Mouse (Mus musculus) hindbrain, embryonic 16.5 days (tissue): ENCODE measurements around the gene Aebp2. TPM values are rescaled to one million over a fixed set of nuclear protein-coding genes. Genes with fewer than 3 reads are reported as not detected.

Source experiments
- ATAC-seq: fragments of 200-750 bp; cut with Nextera tagmentation; 2 replicates; pipeline ENCODE4 v1.8.0; 2017; ENCODE audit warnings: moderate TSS enrichment, moderate library complexity
- H3K27ac ChIP-seq: fragments of 300-500 bp; sonication (generic); 2 replicates; pipeline ENCODE4 v1.5.1; 2014; ENCODE audit warnings: low read depth, mild to moderate bottlenecking, control low read depth, low read length, moderate library complexity
- H3K27me3 ChIP-seq: fragments of 300-500 bp; sonication (generic); replicated peaks from 2 replicates; pipeline ENCODE4 v1.6.1; 2014; ENCODE audit warnings: low read length; ENCODE audit not compliant: control insufficient read depth, insufficient read depth
- H3K36me3 ChIP-seq: fragments of 300-500 bp; sonication (generic); 2 replicates; pipeline ENCODE4 v1.6.1; 2014; ENCODE audit warnings: mild to moderate bottlenecking, low read length, moderate library complexity, mixed read lengths; ENCODE audit not compliant: control insufficient read depth, insufficient read depth
- H3K4me1 ChIP-seq: fragments of 300-500 bp; sonication (generic); 2 replicates; pipeline ENCODE4 v1.6.1; 2014; ENCODE audit warnings: low read depth, low read length; ENCODE audit not compliant: control insufficient read depth, insufficient read depth
- H3K4me2 ChIP-seq: fragments of 300-500 bp; sonication (generic); 2 replicates; pipeline ENCODE4 v1.6.1; 2014; ENCODE audit warnings: mild to moderate bottlenecking, low read length, control low read depth, moderate library complexity
- H3K4me3 ChIP-seq: fragments of 300-500 bp; sonication (generic); 2 replicates; pipeline ENCODE4 v1.5.1; 2014; ENCODE audit warnings: mild to moderate bottlenecking, low read length, control low read depth, moderate library complexity
- H3K9ac ChIP-seq: fragments of 300-500 bp; sonication (generic); 2 replicates; pipeline ENCODE4 v1.6.1; 2014; ENCODE audit warnings: low read depth, mild to moderate bottlenecking, control low read depth, low read length, moderate library complexity
- H3K9me3 ChIP-seq: fragments of 300-500 bp; sonication (generic); 2 replicates; pipeline ENCODE4 v1.6.1; 2014; ENCODE audit warnings: mild to moderate bottlenecking, low read length, moderate library complexity; ENCODE audit not compliant: control insufficient read depth
- WGBS: fragments of 180-500 bp; shearing (Covaris S2); extraction: QIAGEN DNeasy Blood & Tissue Kit; methylation state at CpG from one replicate; pipeline ENCODE4 v1.1.7; 2014; 5-methylcytosine and 5-hydroxymethylcytosine counted together
- polyA plus RNA-seq: library from polyadenylated mRNA; unstranded; fragments of >200 nt; fragmentation: Nextera tagmentation; extraction: Ambion mirVana; gene quantifications from 2 replicates; pipeline ENCODE4 v1.2.1, GENCODE M21; 2015

Aebp2 gene
- polyA plus RNA-seq, 1 experiment from 2014 or later = 7.7 TPM

DNA sequence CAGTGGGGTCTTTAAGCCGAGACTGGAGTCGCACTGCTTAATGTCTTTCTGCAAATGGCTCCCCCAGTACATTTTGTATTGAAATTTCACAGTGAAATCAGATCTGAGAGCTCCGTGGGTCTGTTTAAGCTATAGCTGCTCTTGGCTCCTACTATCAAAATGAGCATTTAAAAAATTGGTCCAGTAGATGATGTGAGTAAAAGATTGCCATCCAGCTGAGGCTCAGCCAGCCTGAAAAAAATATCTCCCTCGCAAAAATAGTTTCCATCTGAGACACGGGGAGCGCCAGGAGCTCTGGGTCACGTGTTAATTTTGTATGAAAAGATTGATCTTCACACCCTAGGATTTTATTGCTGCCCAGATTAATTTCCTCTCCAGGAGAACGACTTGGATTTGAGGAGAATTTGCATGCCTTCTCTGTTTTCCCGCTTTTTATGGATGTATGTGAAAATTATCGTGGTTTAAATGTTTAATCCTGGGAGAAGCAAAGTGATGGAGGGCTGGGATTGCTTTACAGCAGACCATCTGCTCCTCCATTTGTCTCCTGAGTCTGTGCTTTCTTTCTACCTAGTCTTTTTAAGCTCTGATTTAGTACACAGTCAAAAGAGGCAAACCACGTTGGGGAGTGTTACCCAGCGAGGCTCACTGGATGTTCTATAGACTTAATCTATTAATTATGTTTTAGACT, 73.9 kb downstream of the Aebp2 start:
- Histone ChIP-seq H3K27ac (no peak overlapping the region; the same call in 1 of the 2 replicates), H3K4me3 (no peak overlapping the region), H3K36me3 (no peaks in the 10 kb centered on the region), H3K4me1 (no peaks in the 10 kb centered on the region; the same call in none of the 2 replicates), H3K9me3 (no peaks in the 10 kb centered on the region), H3K4me2 (0 out of 2 replicates have a peak overlapping the region, but pooled peaks have one; percentile 25), H3K27me3 (no peaks in the 10 kb centered on the region), H3K9ac (no peak overlapping the region)
- peak; percentile 35; the same call in 1 of the 2 replicates for ATAC-seq
- WGBS = 48% methylated on average over 12 of the region's 12 CpGs

DNA sequence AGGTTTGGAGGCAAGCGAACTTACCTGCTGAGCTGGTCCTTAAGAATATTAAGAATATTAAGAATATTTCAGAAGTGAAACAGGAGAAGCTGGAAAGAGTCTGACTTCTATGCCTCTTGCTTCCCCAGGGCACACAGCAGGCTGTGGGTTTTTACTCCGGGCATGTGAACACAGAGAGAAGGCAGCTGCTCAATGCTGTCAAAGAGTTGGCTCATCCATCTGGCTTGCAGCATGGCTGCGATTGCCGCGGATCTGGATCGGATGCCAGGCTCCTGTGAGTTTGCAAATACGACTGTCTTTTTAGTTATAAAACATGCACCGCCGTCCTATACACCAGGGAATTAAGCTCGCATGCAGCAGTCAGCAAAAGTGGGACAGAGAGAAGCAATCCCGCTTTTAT, 75.5 kb downstream of the Aebp2 start:
- H3K27me3 ChIP-seq = no peaks in the 10 kb centered on the region
- no peak overlapping the region for H3K4me3 ChIP-seq
- no peak overlapping the region for H3K27ac ChIP-seq
- peak; percentile 55; the same call in 1 of the 2 replicates for ATAC-seq
- no peaks in the 10 kb centered on the region for H3K9me3 ChIP-seq
- no peak overlapping the region for H3K9ac ChIP-seq
- H3K36me3 ChIP-seq = no peaks in the 10 kb centered on the region
- no peaks in the 10 kb centered on the region; the same call in none of the 2 replicates for H3K4me1 ChIP-seq
- 59% methylated on average over 11 of the region's 11 CpGs for WGBS
- no peak overlapping the region for H3K4me2 ChIP-seq

DNA sequence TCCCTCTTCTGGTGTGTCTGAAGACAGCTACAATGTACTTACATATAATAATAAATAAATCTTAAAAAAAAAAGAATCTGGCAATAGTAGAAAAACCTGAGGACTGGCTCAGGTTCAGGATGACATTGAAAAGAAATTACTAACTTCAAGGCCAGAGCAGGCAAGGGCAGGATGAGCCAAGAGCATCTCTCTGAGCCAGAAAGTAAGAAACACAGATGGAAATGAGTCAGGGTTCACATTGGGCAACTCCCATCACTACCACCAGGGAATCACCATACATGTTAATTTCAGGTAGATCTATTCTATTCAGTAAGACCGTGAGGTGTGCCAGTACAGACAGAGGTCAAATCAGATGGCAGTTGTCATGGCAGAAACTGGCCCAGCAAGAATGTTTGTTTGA, 76.1 kb downstream of the Aebp2 start:
- H3K9me3 ChIP-seq = no peaks in the 10 kb centered on the region
- H3K36me3 ChIP-seq = no peaks in the 10 kb centered on the region
- 89% methylated on average over 1 of the region's 1 CpGs for WGBS
- no peak for ATAC-seq
- H3K4me3 ChIP-seq = no peak overlapping the region
- H3K27me3 ChIP-seq = no peaks in the 10 kb centered on the region
- no peak overlapping the region for H3K27ac ChIP-seq
- H3K4me1 ChIP-seq = no peaks in the 10 kb centered on the region; the same call in none of the 2 replicates
- no peak overlapping the region for H3K4me2 ChIP-seq
- H3K9ac ChIP-seq = no peak overlapping the region

DNA sequence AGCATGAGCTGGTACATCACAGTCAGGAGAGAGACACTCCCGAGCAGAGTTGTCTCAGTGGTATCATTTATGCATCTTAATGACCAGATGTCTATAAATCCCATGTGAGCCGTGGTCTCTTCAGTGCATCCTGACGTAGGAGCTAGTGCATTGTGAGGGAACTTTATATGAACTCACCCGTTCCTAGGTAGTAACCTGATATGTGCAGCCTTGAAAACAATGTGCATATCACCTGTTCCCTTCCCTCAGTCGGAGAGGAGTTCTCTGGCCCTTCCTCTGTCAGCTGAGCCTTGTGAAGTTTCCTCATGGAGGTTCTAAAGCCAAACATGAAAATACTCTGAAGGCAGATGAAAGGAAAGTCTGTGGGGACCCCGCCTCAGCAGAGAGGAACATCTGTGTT, 78.8 kb downstream of the Aebp2 start:
- no peaks in the 10 kb centered on the region for H3K27me3 ChIP-seq
- no peak overlapping the region for H3K4me2 ChIP-seq
- H3K4me3 ChIP-seq = no peak overlapping the region
- H3K4me1 ChIP-seq = no peaks in the 10 kb centered on the region; the same call in 1 of the 2 replicates
- no peak for ATAC-seq
- H3K9ac ChIP-seq = no peak overlapping the region
- no peak overlapping the region for H3K27ac ChIP-seq
- no peaks in the 10 kb centered on the region for H3K36me3 ChIP-seq
- H3K9me3 ChIP-seq = peaks cover 3% of the 10 kb centered on the region; the same call in 1 of the 2 replicates
- WGBS = 80% methylated on average over 6 of the region's 6 CpGs

DNA sequence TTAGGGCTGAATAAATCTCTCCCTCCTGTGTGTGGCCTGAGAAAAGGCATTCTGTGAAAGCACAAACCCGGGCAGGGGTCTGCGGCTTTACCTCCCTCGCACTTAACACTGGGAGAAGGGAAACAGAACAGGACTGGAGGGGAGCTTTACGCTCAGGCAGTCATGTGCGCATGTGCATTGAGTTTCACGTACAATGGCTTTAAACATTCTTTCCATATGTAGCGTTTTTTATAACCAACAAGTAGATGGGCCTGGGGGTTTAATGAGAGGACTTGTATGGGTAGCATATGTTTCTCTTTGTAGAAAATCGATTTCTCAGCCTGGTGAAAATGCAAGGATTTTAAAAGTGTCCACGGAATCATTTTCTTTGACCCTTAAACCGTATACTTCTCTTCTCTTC, 82.7 kb downstream of the Aebp2 start:
- no peak for ATAC-seq
- Histone ChIP-seq H3K4me3 (no peak overlapping the region), H3K27me3 (no peaks in the 10 kb centered on the region), H3K36me3 (no peaks in the 10 kb centered on the region), H3K4me1 (no peaks in the 10 kb centered on the region), H3K27ac (no peak overlapping the region), H3K4me2 (no peak overlapping the region), H3K9me3 (peaks cover 3% of the 10 kb centered on the region; the same call in 1 of the 2 replicates), H3K9ac (no peak overlapping the region)
- 78% methylated on average over 10 of the region's 10 CpGs for WGBS

- Histone ChIP-seq H3K4me1 (no peaks in the 10 kb centered on the region), H3K27me3 (no peaks in the 10 kb centered on the region), H3K36me3 (no peaks in the 10 kb centered on the region), H3K4me2 (no peak overlapping the region), H3K9me3 (peaks cover 3% of the 10 kb centered on the region; the same call in 1 of the 2 replicates), H3K9ac (no peak overlapping the region), H3K27ac (no peak overlapping the region), H3K4me3 (no peak overlapping the region)
- WGBS = 90% methylated on average over 5 of the region's 5 CpGs
- ATAC-seq = no peak
Measured at GRCm38 (mm10) chr6:140706056-140706455, 83.6 kb downstream of the Aebp2 start.

- 83% methylated on average over 10 of the region's 10 CpGs for WGBS
Measured at GRCm38 (mm10) chr6:140708059-140708458, 85.6 kb downstream of the Aebp2 start.

DNA sequence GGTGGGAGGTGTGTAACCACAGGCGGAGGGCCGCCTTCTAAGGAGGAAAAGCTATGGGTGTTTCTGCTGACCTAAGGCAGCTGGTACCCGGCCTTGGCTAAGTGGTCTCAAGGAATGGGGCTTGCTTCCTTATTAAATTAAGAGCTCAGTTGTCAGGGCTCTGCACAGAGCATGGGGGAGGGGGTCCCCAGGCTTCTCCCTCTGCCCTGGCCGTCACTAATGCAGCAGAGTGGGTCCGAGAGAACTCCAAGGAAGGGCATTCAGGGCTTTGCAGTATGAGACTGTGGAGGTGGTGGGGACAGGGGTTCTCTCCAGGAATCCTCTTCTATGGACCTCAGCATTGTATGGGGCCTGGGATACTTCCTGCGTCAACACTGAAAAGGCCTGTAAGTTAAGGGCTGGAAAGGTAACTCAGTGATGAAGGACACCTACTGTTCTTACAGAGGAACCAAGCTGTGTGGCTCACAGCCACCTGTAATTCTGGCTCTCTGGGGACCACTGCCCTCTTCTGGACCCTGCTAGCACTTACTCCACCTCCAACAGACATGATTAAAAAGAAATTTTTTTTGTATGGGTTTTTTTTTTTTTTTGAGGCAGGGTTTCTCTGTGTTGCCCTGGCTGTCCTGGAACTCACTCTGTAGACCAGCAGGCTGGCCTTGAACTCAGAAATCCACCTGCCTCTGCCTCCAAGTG, 87.1 kb downstream of the Aebp2 start:
- Histone ChIP-seq H3K4me3 (no peak overlapping the region), H3K4me2 (no peak overlapping the region), H3K9ac (no peak overlapping the region), H3K27ac (no peak overlapping the region), H3K27me3 (no peaks in the 10 kb centered on the region), H3K36me3 (no peaks in the 10 kb centered on the region), H3K9me3 (peaks cover 3% of the 10 kb centered on the region; the same call in 1 of the 2 replicates), H3K4me1 (no peaks in the 10 kb centered on the region)
- 60% methylated on average over 6 of the region's 6 CpGs for WGBS
- ATAC-seq = no peak

More at GRCm38 (mm10) chr6:140708059-140708458, 85.6 kb downstream of the Aebp2 start:
- Histone ChIP-seq H3K36me3 (no peaks in the 10 kb centered on the region), H3K9ac (no peak overlapping the region), H3K4me1 (no peaks in the 10 kb centered on the region), H3K4me3 (no peak overlapping the region), H3K9me3 (peaks cover 3% of the 10 kb centered on the region; the same call in 1 of the 2 replicates), H3K4me2 (no peak overlapping the region), H3K27me3 (no peaks in the 10 kb centered on the region), H3K27ac (no peak overlapping the region)
- ATAC-seq = no peak

GRCm38 (mm10) chr6:140712754-140713153, 90.3 kb downstream of the Aebp2 start:
- Histone ChIP-seq H3K4me1 (peaks cover 3% of the 10 kb centered on the region; the same call in 1 of the 2 replicates), H3K9me3 (no peaks in the 10 kb centered on the region), H3K4me2 (peak overlapping the region; percentile 14; the same call in 1 of the 2 replicates), H3K9ac (no peak overlapping the region), H3K4me3 (no peak overlapping the region), H3K27ac (no peak overlapping the region), H3K36me3 (no peaks in the 10 kb centered on the region), H3K27me3 (no peaks in the 10 kb centered on the region)
- ATAC-seq = peak; percentile 46; the same call in 1 of the 2 replicates
- 5% methylated on average over 11 of the region's 11 CpGs for WGBS
